ENCODE assay signal across 11 mouse cellular contexts in genomic region chr4:57861856-57862255, GRCm38 (mm10). TPM values are rescaled to one million over a fixed set of nuclear protein-coding genes. Genes with fewer than 3 reads are reported as not detected.
DNase-seq lines count a peak whose midpoint lies in the region; ATAC-seq and TF ChIP-seq lines count a peak whose summit lies in the region.
"Had no signal": no experiment of that assay in that cellular context is flagged by ENCODE, and none has a peak within 500 bp of the region (broad histone marks: within the 10 kb centered on the region; RNA-seq: fewer than 3 reads in every experiment).

No protein-coding gene starts in this region.

- peaks cover 34% of the 10 kb centered on the region for H3K4me1 ChIP-seq in limb, embryonic 12.5 days (replicated peaks)
- peaks cover 37% of the 10 kb centered on the region for H3K4me1 ChIP-seq in limb, embryonic 10.5 days
- H3K4me1 ChIP-seq in embryonic fibroblast, embryonic 13.5 days (ENCODE audit: control insufficient read depth, insufficient read depth, low read length) = peaks cover 30% of the 10 kb centered on the region
- 0 out of 2 replicates have a peak, but pooled peaks cover 3% of the 10 kb centered on the region for H3K4me1 ChIP-seq in midbrain, postnatal 0 days (ENCODE audit: insufficient read depth, low read length)
- H3K4me1 ChIP-seq in midbrain, embryonic 13.5 days (replicated peaks) = no peaks in the 10 kb centered on the region

- peaks cover 95% of the 10 kb centered on the region for H3K79me2 ChIP-seq in myocyte (ENCODE audit: control insufficient read depth, insufficient read depth)

- H3K4me2 ChIP-seq in limb, embryonic 12.5 days = no peak overlapping the region
- peak overlapping the region; percentile 53 for H3K4me2 ChIP-seq in myocyte (ENCODE audit: low read depth)
- H3K4me2 ChIP-seq in midbrain, postnatal 0 days (ENCODE audit: low read depth, low read length, poor library complexity, severe bottlenecking) = no peak overlapping the region
- H3K4me2 ChIP-seq in midbrain, embryonic 13.5 days (replicated peaks) = no peak overlapping the region
- H3K4me2 ChIP-seq: liver, embryonic 11.5 days had no signal

- H3K9me3 ChIP-seq in limb, embryonic 12.5 days = no peaks in the 10 kb centered on the region
- no peaks in the 10 kb centered on the region for H3K9me3 ChIP-seq in limb, embryonic 10.5 days (replicated peaks)
- no peaks in the 10 kb centered on the region for H3K9me3 ChIP-seq in midbrain, postnatal 0 days (ENCODE audit: low read length)
- H3K9me3 ChIP-seq in midbrain, embryonic 13.5 days = no peaks in the 10 kb centered on the region

- H3K9ac ChIP-seq in limb, embryonic 12.5 days (replicated peaks) = no peak overlapping the region
- no peak overlapping the region for H3K9ac ChIP-seq in midbrain, postnatal 0 days (replicated peaks; ENCODE audit: low read length, poor library complexity, severe bottlenecking)
- no peak overlapping the region for H3K9ac ChIP-seq in midbrain, embryonic 13.5 days (replicated peaks)

- no peak for ATAC-seq in limb, embryonic 12.5 days (ENCODE audit: insufficient number of reproducible peaks, insufficient read depth, low FRiP score, low TSS enrichment, low read depth)
- no peak for ATAC-seq in midbrain, postnatal 0 days (ENCODE audit: low FRiP score)
- ATAC-seq in midbrain, embryonic 13.5 days = no peak

- peaks cover 30% of the 10 kb centered on the region for H3K36me3 ChIP-seq in limb, embryonic 12.5 days
- peaks cover 54% of the 10 kb centered on the region for H3K36me3 ChIP-seq in limb, embryonic 10.5 days
- H3K36me3 ChIP-seq in myocyte (ENCODE audit: control insufficient read depth, insufficient read depth) = peaks cover 19% of the 10 kb centered on the region
- H3K36me3 ChIP-seq in midbrain, postnatal 0 days (ENCODE audit: insufficient read depth, low read length) = peaks cover 1% of the 10 kb centered on the region; the same call in 1 of the 2 replicates
- peaks cover 3% of the 10 kb centered on the region for H3K36me3 ChIP-seq in midbrain, embryonic 13.5 days

- H3K27me3 ChIP-seq in limb, embryonic 12.5 days = no peaks in the 10 kb centered on the region
- no peaks in the 10 kb centered on the region for H3K27me3 ChIP-seq in limb, embryonic 10.5 days (ENCODE audit: low read depth, poor library complexity, severe bottlenecking)
- no peaks in the 10 kb centered on the region for H3K27me3 ChIP-seq in myocyte (ENCODE audit: control insufficient read depth, insufficient read depth, insufficient read length)
- H3K27me3 ChIP-seq in midbrain, postnatal 0 days (ENCODE audit: insufficient read depth, low read length) = no peaks in the 10 kb centered on the region
- H3K27me3 ChIP-seq in midbrain, embryonic 13.5 days = no peaks in the 10 kb centered on the region

- no peak overlapping the region for H3ac ChIP-seq in myocyte (ENCODE audit: control insufficient read depth, insufficient read length)

- peak overlapping the region; percentile 19 for H3K4me3 ChIP-seq in gastrocnemius, adult 2 months
- H3K4me3 ChIP-seq in limb, embryonic 12.5 days (replicated peaks) = no peak overlapping the region
- no peak overlapping the region for H3K4me3 ChIP-seq in limb, embryonic 10.5 days
- H3K4me3 ChIP-seq in embryonic fibroblast, embryonic 13.5 days (ENCODE audit: insufficient read depth, low read length) = no peak overlapping the region
- no peak overlapping the region for H3K4me3 ChIP-seq in myocyte
- H3K4me3 ChIP-seq in midbrain, postnatal 0 days (ENCODE audit: low read depth, low read length) = no peak overlapping the region
- no peak overlapping the region for H3K4me3 ChIP-seq in midbrain, embryonic 13.5 days (replicated peaks)

- H3K27ac ChIP-seq in gastrocnemius, adult 2 months = peak overlapping the region; percentile 78
- peak overlapping the region; percentile 46; the same call in 1 of the 2 replicates for H3K27ac ChIP-seq in limb, embryonic 12.5 days
- no peak overlapping the region for H3K27ac ChIP-seq in limb, embryonic 10.5 days
- H3K27ac ChIP-seq in embryonic fibroblast, embryonic 13.5 days (ENCODE audit: insufficient read depth, low read length) = peak overlapping the region; percentile 69
- H3K27ac ChIP-seq in midbrain, postnatal 0 days (ENCODE audit: low read depth, low read length) = no peak overlapping the region
- H3K27ac ChIP-seq in midbrain, embryonic 13.5 days = no peak overlapping the region

- TF ChIP-seq CTCF in gastrocnemius, adult 2 months (IDR thresholded peaks at IDR 0.05) = no peak
- TF ChIP-seq CTCF in embryonic fibroblast, embryonic 13.5 days (IDR thresholded peaks at IDR 0.05; ENCODE audit: borderline replicate concordance, insufficient read depth, low read length) = no peak
- no peak for TF ChIP-seq CTCF in midbrain, postnatal 0 days (IDR thresholded peaks at IDR 0.05)

- intact Hi-C loops in gastrocnemius, adult 2 months (cut with DNase I) = no loop called here

- TF ChIP-seq POLR2A in embryonic fibroblast, embryonic 13.5 days (IDR thresholded peaks at IDR 0.05; ENCODE audit: low read depth, low read length) = no peak
- TF ChIP-seq POLR2A in myocyte (IDR thresholded peaks at IDR 0.05; ENCODE audit: insufficient read length, low read depth) = no peak

- 60% methylated on average over 8 of the region's 8 CpGs for WGBS in limb, embryonic 12.5 days
- WGBS in limb, embryonic 10.5 days = 72% methylated on average over 8 of the region's 8 CpGs
- WGBS in midbrain, postnatal 0 days = 90% methylated on average over 8 of the region's 8 CpGs
- WGBS in midbrain, embryonic 13.5 days = 95% methylated on average over 8 of the region's 8 CpGs

- no peak for DNase-seq in gastrocnemius, adult 2 months
- DNase-seq in gastrocnemius, postnatal 25 days = no peak
- no peak for DNase-seq in limb, embryonic 10.5 days (ENCODE audit: low spot score)
- no peak for DNase-seq in midbrain, postnatal 0 days (ENCODE audit: low spot score)
- DNase-seq: adrenal gland, adult 8-10 months; thymus, adult 2 months had no signal

TF ChIP-seq in myocyte, 11 proteins besides CTCF, POLR2A, EP300 and RAD21:
- TF ChIP-seq MAX (IDR thresholded peaks at IDR 0.05; ENCODE audit: low read depth) (no peak), POLR2AphosphoS2 (IDR thresholded peaks at IDR 0.05; ENCODE audit: insufficient read length, low read depth) (no peak), TCF12 (IDR thresholded peaks at IDR 0.05; ENCODE audit: insufficient read depth, poor library complexity, severe bottlenecking) (no peak), TCF3 (IDR thresholded peaks at IDR 0.05; ENCODE audit: insufficient read length, low read depth) (no peak), MYOD1 (IDR thresholded peaks at IDR 0.05; ENCODE audit: control insufficient read depth in 1 of 3, insufficient read length in 2 of 3, low read depth in 2 of 3) (no peak), MYOG (IDR thresholded peaks at IDR 0.05; ENCODE audit: control insufficient read depth in 1 of 3, insufficient read depth in 1 of 3, insufficient read length in 2 of 3, low read depth in 2 of 3) (no peak), E2F4 (IDR thresholded peaks at IDR 0.05; ENCODE audit: insufficient read depth) (no peak), REST (IDR thresholded peaks at IDR 0.05; ENCODE audit: insufficient read depth, insufficient read length) (no peak)

RNA-seq across cellular contexts. Expression of gene D630039A03Rik, which starts 54.2 kb away (rescaled TPM):
- total RNA-seq in gastrocnemius, adult 2 months (2021) = under 1 TPM in 1 of 2 experiments, not detected in 1; 0.28 TPM
- total RNA-seq in gastrocnemius, postnatal 25 days (2021) = not detected
- polyA plus RNA-seq in limb, embryonic 12.5 days (2016; fragmentation: Nextera tagmentation; extraction: Ambion mirVana) = 0.33 and 0.42 TPM in 2 replicates
- 0.11 TPM in 1 of 2 replicates, not detected in the other for polyA plus RNA-seq in limb, embryonic 10.5 days (2016; fragmentation: Nextera tagmentation; extraction: Ambion mirVana)
- not detected in 2 replicates for polyA plus RNA-seq in embryonic fibroblast, embryonic 13.5 days (2011; ENCODE audit: insufficient read length, low read depth, missing spikeins)
- 0.01 TPM for polyA plus RNA-seq in myocyte (2012; fragmentation: generic; extraction: Trizol)
- total RNA-seq in midbrain, postnatal 0 days (2014; rRNA removed) = 0.27 TPM in 1 of 2 replicates, not detected in the other
- 0.10 and 0.18 TPM in 2 replicates for polyA plus RNA-seq in midbrain, postnatal 0 days (2015; fragmentation: Nextera tagmentation; extraction: Ambion mirVana)
- polyA plus RNA-seq in midbrain, embryonic 13.5 days (2015; fragmentation: Nextera tagmentation; extraction: Ambion mirVana) = not detected in 2 replicates

Comparison
In these comparisons a context has a peak if more than half of its experiments do, and no peak if none do; other contexts are left out.
1. H3K27ac ChIP-seq: peak in gastrocnemius, adult 2 months (single experiment), limb, embryonic 12.5 days (single experiment) and embryonic fibroblast, embryonic 13.5 days (single experiment); none in limb, embryonic 10.5 days (single experiment), midbrain, postnatal 0 days (single experiment) and midbrain, embryonic 13.5 days (single experiment).